Mouse (Mus musculus) central nervous system, embryonic 14 days (tissue): ENCODE results near the gene Fam241b. TPM values are rescaled to one million over a fixed set of nuclear protein-coding genes. Genes with fewer than 3 reads are reported as not detected.

ENCODE experiments used
- polyA plus RNA-seq: library from polyadenylated mRNA; depleted of rRNA; stranded (reverse); fragments of >200 nt; gene quantifications from 2 replicates; pipeline ENCODE4 v1.2.3, GENCODE M21; 2012; rRNA removed

Gene Fam241b
- 68.2 and 81.4 TPM in 2 replicates for polyA plus RNA-seq

DNA sequence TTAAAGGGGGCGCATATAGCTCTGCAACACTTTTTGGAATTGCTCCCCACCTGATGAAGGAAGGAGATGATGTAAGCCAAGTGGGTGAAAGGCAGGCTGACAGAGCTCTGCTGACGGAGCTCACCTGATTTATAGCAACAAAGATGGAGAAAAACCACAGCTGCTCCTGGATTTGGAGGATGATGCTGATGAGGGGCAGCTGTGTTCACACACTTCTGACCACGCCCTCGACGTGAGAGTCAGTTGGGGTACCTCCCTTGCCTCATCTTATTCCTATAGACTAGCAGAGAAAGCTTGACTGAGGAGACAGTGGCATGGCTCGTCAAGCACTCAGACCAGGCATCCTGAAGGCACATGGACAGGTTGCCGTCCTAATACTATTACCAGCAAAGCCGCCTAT is at the start of gene Fam241b:
Gene Fam241b, minus strand, starts transcription at position 101 of the 400 bp plus-strand sequence.

DNA sequence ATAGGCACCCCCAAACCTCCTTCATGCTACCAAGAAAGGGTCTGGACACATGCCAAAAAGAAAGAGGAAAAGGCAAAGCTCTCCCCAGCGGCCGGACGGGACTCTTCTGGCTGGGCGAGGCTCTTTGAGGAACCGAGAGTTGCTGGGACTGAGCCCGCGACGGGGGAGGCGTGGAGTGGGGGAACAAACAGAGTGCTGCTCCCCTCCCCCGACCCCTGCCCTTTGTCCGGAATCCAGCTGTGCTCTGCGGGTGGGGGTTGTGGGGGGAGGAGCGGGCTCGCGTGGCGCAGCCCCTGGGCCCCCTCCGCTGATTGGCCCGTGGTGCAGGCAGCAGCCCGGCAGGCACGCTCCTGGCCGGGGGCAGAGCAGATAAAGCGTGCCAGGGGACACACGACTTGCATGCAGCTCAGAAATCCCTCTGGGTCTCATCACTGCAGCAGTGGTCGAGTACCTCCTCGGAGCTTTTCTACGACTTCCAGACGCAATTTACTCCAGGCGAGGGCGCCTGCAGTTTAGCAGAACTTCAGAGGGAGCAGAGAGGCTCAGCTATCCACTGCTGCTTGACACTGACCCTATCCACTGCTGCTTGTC is 10.9 kb downstream of the Fam241b start, which contains the start of gene Neurog3:
Gene Neurog3, plus strand, starts transcription at position 400 of the 591 bp plus-strand sequence.

Other genes with a start within 250 kb of the Fam241b start
- gene Col13a1, start 164.8 kb downstream of the Fam241b start, polyA plus RNA-seq = 2.8 and 4.7 TPM in 2 replicates
- gene Neurog3, start 10.8 kb downstream of the Fam241b start, polyA plus RNA-seq = 0.23 and 0.31 TPM in 2 replicates
- gene Tspan15, start 87.3 kb upstream of the Fam241b start, polyA plus RNA-seq = 12.5 and 15.0 TPM in 2 replicates
- gene Tacr2, start 108.5 kb upstream of the Fam241b start, polyA plus RNA-seq = 0.04 TPM in 1 of 2 replicates, not detected in the other
- 65.6 and 72.5 TPM in 2 replicates for gene Hk1, start 236.0 kb upstream of the Fam241b start, polyA plus RNA-seq